Mouse (Mus musculus) lung, adult 2 months (tissue): Measurements from ENCODE around the gene 4931429L15Rik.

ENCODE experiments used
- CTCF ChIP-seq: fragments of 200-500 bp; IDR thresholded peaks from 2 replicates; pipeline ENCODE4 v1.5.1; 2011; ENCODE audit warnings: mild to moderate bottlenecking, low read length, control low read depth; ENCODE audit not compliant: insufficient read depth
- POLR2A ChIP-seq: fragments of 200-500 bp; IDR thresholded peaks from 2 replicates; pipeline ENCODE4 v1.6.1; 2011; ENCODE audit warnings: low read depth, mild to moderate bottlenecking, control low read depth, low read length, borderline replicate concordance; ENCODE audit errors: extremely low read depth

DNA sequence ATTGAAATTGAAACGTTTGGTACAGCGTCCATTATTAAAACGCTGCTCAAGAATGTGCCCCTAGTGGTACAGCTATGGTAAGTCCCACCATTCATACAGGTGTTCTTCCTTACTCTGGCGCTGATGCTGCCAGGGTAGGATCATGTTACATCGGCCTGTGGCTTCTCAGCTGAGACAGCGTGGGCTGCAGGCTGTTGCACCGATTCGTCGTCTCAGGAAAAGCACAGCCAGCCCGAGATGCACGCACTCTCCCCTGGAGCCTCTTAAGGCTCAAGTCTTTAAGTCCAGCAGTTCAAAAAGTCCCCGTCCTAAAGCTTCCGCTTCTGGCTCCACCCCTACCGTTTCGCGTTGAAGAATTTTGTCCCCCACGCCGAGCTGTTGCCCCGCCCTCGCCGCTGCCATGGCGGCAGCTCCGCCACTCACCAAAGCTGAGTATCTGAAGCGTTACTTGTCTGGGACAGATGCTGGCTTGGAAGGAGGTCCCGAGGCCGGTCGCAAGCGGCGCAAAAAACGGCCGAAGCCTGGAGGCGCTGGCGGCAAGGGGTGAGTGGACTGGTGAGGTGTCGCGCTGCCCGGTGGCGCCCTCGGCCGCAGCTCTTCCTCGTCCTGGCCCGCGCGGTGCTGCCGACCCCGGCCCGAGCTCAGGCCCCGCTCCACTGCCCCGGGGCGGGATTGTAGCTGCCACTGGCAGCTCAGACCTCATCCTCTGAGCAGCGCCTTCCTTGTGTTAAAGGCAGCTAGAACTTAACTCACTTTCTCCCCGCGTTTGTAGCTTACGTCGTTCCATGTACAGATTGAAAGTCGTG is 37.0 kb downstream of the 4931429L15Rik start, which contains the start of gene Bud13:
- peak; percentile 83 for TF ChIP-seq POLR2A
- no peak for TF ChIP-seq CTCF
